Mouse (Mus musculus) brain, adult 2 months (tissue): ENCODE measurements around the gene Vmn2r-ps159.
"Not testable (repeated sequence)": the region's sequence is repeated elsewhere in the genome, so short reads cannot be mapped to it uniquely, and the experiment has no call there.

Experiments used
- DNase-seq: peaks from one replicate; pipeline ENCODE4 v3.0.0; 2011; ENCODE audit warnings: low read depth, low spot score

Gene Vmn2r-ps159

DNA sequence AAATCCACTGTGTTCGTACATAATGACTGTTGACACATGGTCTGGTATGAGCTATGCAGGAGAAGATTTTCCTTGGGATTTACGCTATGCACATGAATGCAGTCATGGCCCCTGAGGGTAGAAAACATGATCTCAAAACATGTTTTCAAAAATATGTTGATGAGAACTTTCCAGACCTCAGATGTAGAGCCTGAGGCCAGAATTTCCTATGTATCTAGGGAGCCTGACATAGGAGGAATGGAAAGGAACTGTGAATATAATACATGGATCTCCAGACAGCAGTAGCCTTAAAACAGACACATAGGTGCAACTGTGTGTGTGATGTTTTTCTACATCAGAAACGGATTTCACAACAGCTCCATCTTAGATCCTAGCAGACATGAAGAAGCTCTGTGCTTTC is at the start of gene Vmn2r-ps159:
Vmn2r-ps159 (plus strand) TSS at position 301 of the 400 bp plus-strand sequence.
- not testable (repeated sequence) for DNase-seq

DNA sequence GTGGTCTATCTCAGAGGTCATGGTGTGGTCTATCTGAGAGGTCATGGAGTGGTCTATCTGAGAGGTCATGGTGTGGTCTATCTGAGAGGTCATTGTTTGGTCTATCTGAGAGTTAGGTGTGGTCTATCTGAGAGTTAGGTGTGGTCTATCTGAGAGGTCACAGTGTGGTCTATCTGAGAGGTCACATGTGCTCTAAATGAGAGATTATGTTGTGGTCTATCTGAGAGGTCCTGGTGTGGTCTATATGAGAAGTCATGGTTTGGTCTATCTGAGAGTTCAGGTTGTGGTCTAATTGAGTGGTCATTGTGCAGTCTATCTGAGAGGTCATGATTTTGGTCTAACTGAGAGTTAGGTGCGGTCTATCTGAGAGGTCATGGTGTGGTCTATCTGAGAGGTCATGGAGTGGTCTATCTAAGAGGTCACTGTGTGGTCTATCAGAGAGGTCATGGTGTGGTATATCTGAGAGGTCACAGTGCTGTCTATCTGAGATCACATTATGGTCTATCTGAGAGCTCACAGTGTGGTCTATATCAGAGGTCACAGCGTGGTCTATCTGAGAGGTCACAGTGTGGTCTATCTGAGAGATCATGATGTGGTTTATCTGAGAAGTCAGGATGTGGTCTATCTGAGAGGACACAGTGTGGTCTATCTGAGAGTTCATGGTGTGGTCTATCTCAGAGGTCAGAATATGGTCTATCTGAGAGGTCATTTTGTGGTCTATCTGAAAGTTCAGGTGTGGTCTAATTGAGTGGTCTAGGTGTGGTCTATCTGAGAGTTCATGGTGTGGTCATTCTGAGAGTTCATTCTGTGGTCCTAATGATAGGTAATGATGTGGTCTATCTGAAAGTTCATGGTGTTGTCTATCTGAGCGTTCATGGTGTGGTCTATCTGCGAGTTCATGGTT is 10.9 kb downstream of the Vmn2r-ps159 start:
- not testable (repeated sequence) for DNase-seq

DNA sequence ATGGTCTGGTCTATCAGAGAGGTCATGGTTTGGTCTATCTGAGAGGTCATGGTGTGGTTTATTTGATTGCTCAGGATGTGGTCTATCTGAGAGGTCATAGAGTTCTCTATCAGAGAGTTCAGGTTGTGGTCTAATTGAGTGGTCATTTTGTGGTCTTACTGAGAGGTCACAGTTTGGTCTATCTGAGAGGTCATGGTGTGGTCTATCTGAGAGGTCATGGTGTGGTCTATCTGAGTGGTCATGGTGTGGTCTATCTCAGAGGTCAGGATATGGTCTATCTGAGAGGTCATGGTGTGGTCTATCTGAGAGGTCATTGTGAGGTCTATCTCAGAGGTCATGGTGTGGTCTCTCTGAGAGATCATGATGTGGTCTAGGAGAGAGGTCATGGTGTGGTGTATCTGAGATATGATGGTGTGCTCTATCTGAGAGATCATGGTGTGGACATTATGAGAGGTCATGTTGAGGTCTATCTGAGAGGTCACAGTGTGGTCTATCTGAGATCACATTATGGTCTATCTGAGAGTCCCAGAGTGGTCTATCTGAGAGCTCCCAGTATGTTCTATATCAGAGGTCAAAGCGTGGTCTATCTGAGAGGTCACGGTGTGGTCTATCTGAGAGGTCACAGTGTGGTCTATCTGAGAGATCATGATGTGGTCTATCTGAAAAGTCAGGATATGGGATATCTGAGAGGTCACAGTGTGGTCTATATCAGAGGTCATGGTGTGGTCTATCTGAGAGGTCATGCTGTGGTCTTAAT is 11.8 kb downstream of the Vmn2r-ps159 start:
- DNase-seq: peak; percentile 9

DNA sequence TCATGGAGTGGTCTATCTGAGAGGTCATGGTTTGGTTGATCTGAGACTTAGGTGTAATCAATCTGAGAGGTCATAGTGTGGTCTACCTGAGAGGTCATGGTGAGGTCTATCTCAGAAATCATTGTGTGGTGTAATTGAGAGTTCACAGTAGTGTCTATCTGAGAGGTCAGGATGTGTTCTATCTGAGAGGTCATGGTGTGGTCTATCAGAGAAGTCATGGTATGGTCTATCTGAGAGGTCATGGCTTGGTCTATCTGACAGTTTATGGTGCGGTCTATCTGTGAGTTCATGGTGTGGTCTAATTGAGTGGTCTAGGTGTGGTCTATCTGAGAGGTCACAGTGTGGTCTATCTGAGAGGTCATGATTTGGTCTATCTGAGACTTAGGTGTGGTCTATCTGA is 12.4 kb downstream of the Vmn2r-ps159 start:
- no peak for DNase-seq

DNA sequence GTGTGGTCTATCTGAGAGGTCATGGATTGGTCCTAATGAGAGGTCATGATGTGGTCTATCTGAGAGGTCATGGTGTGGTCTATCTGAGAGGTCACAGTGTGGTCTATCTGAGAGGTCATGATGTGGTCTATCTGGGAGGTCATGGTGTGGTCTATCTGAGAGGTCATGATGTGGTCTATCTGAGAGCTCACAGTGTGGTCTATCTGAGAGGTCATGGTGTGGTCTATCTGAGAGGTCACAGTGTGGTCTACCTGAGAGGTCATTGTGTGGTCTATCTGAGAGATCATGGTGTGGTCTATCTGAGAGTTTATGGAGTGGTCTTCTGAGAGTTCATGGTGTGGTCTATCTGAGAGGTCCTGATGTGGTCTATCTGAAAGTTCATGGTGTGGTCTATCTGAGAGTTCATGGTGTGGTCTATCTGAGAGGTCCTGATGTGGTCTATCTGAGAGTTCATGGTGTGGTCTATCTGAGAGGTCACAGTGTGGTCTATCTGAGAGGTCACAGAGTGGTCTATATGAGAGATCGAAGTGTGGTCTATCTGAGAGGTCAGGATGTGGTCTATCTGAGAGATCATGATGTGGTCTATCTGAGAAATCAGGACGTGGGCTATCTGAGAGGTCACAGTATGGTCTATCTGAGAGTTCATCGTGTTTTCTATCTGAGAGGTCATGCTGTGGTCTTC is 26.0 kb downstream of the Vmn2r-ps159 start:
- DNase-seq: not testable (repeated sequence)
